Mouse (Mus musculus) heart, adult 8-10 months (tissue): ENCODE measurements around the gene Stxbp5l. TPM values are rescaled to one million over a fixed set of nuclear protein-coding genes. Genes with fewer than 3 reads are reported as not detected.
"Not testable (repeated sequence)": the region's sequence is repeated elsewhere in the genome, so short reads cannot be mapped to it uniquely, and the experiment has no call there.

ENCODE experiments used
- DNase-seq: peaks from one replicate; pipeline ENCODE4 v3.0.0; 2022; ENCODE audit warnings: low spot score
- total RNA-seq, 4 experiments: library from RNA; stranded (reverse); gene quantifications; 2 replicates each; pipeline ENCODE4 v1.2.4; 2022

Stxbp5l gene
- total RNA-seq, 4 experiments from 2014 or later = 0.06 to 0.13 TPM; not detected in 2

- no peak for DNase-seq
Observed at GRCm38 (mm10) chr16:37280206-37280605, 104.6 kb downstream of the Stxbp5l start.

- DNase-seq = no peak
Observed at GRCm38 (mm10) chr16:37273681-37274080, 111.1 kb downstream of the Stxbp5l start.

DNA sequence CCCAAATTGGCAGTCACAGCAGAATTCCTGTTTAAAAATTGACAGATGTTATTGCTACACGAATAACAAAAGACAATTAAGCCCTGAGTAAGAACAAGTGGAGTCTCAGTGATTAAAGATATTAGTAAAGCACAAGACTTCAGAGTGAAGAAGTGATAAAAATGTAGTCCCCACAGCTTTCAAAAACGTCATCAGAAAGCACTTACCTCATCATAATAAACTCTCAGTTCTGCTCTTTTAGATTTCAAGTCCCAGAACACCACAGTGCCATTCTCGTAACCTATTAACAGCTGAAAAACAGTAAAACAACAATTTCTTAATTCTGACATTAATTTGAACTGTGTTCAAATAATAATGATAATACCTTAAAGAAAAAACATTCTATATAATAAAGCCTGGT lies 123.1 kb downstream of the Stxbp5l start:
- no peak for DNase-seq

GRCm38 (mm10) chr16:37219151-37219550 lies 165.6 kb downstream of the Stxbp5l start:
- no peak for DNase-seq

- no peak for DNase-seq
Observed at GRCm38 (mm10) chr16:37208783-37209182, 176.0 kb downstream of the Stxbp5l start.

GRCm38 (mm10) chr16:37194152-37194551 lies 190.6 kb downstream of the Stxbp5l start:
- no peak for DNase-seq

DNA sequence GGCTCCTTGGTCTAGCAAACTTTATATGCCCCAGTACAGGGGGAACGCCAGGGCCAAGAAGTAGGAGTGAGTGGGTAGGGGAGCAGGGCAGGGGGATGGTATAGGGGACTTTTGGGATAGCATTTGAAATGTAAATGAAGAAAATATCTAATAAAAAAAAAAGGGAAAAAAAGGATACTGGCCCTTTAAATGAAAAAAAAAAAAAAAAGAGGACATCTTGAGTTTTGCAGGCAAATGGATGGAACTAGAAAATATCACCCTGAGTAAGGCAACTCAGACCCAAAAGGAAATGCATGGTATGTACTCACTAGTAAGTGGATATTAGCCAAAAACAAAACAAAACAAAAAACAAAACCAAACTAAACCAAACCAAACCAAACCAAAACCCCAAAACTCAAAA lies 259.6 kb downstream of the Stxbp5l start:
- DNase-seq = not testable (repeated sequence)

DNA sequence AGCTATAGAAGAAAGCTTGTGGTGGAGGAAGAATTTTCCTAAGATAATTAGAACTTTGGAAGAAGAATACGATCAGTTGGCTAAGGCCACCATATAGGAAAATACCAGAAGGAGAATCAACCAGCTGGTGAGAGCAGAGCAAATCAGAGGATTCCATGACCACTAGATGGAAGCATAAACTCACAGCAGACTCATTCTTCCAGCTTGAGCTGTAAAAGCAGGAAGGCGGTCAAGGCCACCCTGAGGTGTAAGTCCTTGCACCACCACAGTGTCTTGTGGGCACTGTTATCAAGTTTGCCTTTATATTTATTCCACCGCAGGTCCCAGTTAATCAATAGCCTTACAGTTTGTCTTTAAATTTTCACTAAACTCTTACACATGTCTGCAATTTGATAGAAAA lies 275.5 kb downstream of the Stxbp5l start:
- DNase-seq = peak; percentile 22

DNA sequence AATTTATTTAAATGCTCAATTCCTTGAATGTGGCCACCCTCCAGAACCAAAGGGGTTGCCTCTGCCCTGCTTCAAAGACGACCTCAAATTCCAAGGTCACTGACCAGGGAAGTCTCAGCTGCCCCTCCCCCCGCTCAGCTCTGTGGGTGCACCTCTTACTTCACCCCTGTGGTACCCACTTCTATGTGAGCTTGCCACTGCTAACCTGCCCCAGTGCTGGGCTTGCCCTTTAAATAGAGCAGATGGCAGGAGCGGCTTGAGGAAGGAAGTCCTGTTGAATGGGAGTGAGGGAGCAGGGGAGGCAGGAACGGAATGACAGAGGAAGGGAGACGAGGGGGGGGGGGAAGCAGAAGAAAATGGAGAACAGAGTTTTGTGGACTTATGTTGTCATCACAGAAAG lies 276.0 kb downstream of the Stxbp5l start:
- no peak for DNase-seq

DNA sequence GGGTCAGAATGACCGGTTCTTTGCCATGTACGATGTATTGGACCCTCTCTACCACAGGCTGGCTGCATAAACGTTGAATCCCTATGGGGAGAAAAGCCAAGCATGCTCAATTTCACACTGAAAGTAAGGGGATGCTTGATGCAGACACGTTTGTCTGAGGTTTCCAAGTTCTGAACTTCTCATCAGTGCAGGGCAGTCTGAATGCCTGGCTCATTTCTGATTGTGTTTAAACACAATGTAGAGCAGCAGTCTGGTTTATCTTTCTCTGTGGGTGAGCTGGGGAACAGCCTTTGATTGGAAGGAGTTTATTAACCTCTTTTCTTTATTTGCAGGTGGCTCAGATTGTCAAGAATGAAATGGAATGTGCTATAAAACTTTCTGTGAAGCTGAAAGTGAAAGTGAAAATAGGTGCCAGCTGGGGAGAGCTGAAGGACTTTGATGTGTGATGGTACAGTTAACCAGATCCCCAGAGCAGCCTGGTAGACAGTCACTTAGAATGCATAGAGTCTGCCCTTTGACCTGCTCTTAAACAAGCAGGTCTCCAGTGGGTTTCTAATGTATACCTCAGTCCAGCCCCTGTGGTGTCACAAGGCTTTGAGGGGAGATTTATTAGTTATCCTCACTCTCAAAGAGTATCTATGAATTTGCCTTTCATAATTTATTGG lies 290.5 kb downstream of the Stxbp5l start:
- DNase-seq = no peak

DNA sequence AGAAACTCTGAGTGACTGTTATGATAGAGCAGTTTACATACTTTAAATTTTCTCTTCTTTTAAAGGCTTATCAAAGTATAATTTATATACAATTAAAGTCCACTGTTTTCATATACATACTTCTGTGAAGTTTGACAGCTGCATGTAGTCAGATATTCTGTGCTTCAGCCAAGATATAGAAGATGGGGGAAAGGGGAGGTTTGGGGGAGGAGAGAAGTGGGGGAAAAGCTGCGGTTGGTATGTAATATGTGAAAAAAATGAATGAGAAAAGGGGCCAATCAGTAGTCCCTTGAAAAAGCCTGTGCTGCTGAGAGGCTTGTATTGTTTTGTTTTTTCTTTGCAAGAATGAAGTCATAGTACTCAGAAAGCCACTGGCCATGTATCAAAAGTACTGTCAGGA lies 295.1 kb downstream of the Stxbp5l start:
- DNase-seq = no peak

- DNase-seq = no peak
Observed at GRCm38 (mm10) chr16:37072354-37072753, 312.4 kb downstream of the Stxbp5l start.

Other genes starting within 250 kb of the Stxbp5l start
- gene Gtf2e1, start 154.8 kb upstream of the Stxbp5l start, total RNA-seq = 1 to 10 TPM; 6.9 to 8.3 (median 7.1) TPM
- gene Rabl3, start 154.9 kb upstream of the Stxbp5l start, total RNA-seq = 1 to 10 TPM; 5.2 to 9.6 (median 7.8) TPM
- not detected for gene Hgd, start 195.2 kb upstream of the Stxbp5l start, total RNA-seq